Mouse (Mus musculus): Measurements from ENCODE around the gene Olfr985. TPM values are rescaled to one million over a fixed set of nuclear protein-coding genes. Genes with fewer than 3 reads are reported as not detected.

Gene Olfr985
- polyA plus RNA-seq (2015; fragmentation: Nextera tagmentation; extraction: Ambion mirVana), result not detected in 2 replicates

DNA sequence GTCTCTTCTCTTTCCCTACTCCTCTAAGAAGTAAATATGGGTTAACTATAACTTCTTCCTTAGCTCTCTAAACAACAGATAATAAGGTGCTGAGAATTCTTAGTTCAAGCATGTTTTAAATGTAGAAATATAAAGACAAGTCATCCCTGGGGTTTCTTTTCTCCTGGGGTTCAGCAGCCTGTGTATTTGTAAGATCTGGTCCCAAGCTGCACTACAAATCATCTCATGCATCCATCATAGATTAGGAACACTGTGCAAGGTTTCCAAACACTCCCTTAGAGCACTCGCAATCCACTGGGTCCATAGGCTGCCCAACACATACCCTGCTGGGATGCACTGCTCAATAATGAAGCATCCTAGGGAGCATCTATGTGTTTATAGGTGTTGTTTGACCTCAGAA is at the start of gene Olfr985:
Olfr985 (minus strand) TSS at position 101 of the 400 bp plus-strand sequence.

GRCm38 (mm10) chr9:40114106-40114505 is 15.9 kb downstream of the Olfr985 start, which contains the start of gene Olfr984:
Gene Olfr984 (minus strand): TSS chr9:40114206.

DNA sequence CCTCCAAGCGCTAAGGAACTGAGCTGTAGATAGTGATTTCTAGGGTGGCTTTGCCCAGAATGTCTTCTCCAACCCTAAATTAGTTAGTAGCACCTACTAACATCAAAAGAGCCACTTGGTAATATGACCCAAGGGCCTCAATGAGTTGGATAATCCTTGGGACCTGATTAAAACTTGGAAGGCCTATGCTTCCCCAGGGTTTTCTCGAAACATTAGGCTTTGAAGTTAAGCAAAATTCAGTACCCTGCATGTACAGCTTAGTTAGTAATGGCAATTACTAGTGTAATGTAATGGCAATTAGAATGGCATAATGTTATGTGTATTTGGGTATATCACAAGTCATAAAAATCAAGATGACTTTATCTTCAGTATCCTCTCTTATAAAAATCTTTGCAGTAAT is 36.5 kb downstream of the Olfr985 start, which contains the start of gene Olfr983:
Olfr983 (minus strand) TSS at position 101 of the 400 bp plus-strand sequence.

Other genes with a start within 250 kb of the Olfr985 start
- not detected in 2 replicates for gene Olfr229, start 222.8 kb downstream of the Olfr985 start, polyA plus RNA-seq (2015; fragmentation: Nextera tagmentation; extraction: Ambion mirVana)
- not detected in 2 replicates for gene Olfr974, start 192.7 kb downstream of the Olfr985 start, polyA plus RNA-seq (2015; fragmentation: Nextera tagmentation; extraction: Ambion mirVana)
- gene Olfr975, start 178.1 kb downstream of the Olfr985 start, polyA plus RNA-seq (2015; fragmentation: Nextera tagmentation; extraction: Ambion mirVana), result not detected in 2 replicates
- not detected in 2 replicates for gene Olfr976, start 169.1 kb downstream of the Olfr985 start, polyA plus RNA-seq (2015; fragmentation: Nextera tagmentation; extraction: Ambion mirVana)
- gene Olfr978, start 138.1 kb downstream of the Olfr985 start, polyA plus RNA-seq (2015; fragmentation: Nextera tagmentation; extraction: Ambion mirVana), result not detected in 2 replicates
- not detected in 2 replicates for gene Olfr979, start 126.7 kb downstream of the Olfr985 start, polyA plus RNA-seq (2015; fragmentation: Nextera tagmentation; extraction: Ambion mirVana)
- not detected in 2 replicates for gene Olfr980, start 120.6 kb downstream of the Olfr985 start, polyA plus RNA-seq (2015; fragmentation: Nextera tagmentation; extraction: Ambion mirVana)
- not detected in 2 replicates for gene Olfr981, start 108.7 kb downstream of the Olfr985 start, polyA plus RNA-seq (2015; fragmentation: Nextera tagmentation; extraction: Ambion mirVana)
- not detected in 2 replicates for gene Olfr982, start 56.4 kb downstream of the Olfr985 start, polyA plus RNA-seq (2015; fragmentation: Nextera tagmentation; extraction: Ambion mirVana)
- gene Olfr983, start 36.6 kb downstream of the Olfr985 start, polyA plus RNA-seq (2015; fragmentation: Nextera tagmentation; extraction: Ambion mirVana), result not detected in 2 replicates
- gene Olfr984, start 16.0 kb downstream of the Olfr985 start, polyA plus RNA-seq (2015; fragmentation: Nextera tagmentation; extraction: Ambion mirVana), result not detected in 2 replicates
- 0.18 TPM in 1 of 2 replicates, not detected in the other for gene Tmem225, start 17.9 kb upstream of the Olfr985 start, polyA plus RNA-seq (2015; fragmentation: Nextera tagmentation; extraction: Ambion mirVana)
- not detected in 2 replicates for gene Olfr986, start 50.7 kb upstream of the Olfr985 start, polyA plus RNA-seq (2015; fragmentation: Nextera tagmentation; extraction: Ambion mirVana)
- gene Zfp202, start 62.1 kb upstream of the Olfr985 start, polyA plus RNA-seq (2015; fragmentation: Nextera tagmentation; extraction: Ambion mirVana), result 3.5 and 3.8 TPM in 2 replicates
- gene Scn3b, start 139.0 kb upstream of the Olfr985 start, polyA plus RNA-seq (2015; fragmentation: Nextera tagmentation; extraction: Ambion mirVana), result 24.4 and 63.6 TPM in 2 replicates